Mouse (Mus musculus) liver, adult 2 months (tissue): ENCODE data around the gene Fbxl2.

Source experiments
- CTCF ChIP-seq: fragments of 200-500 bp; IDR thresholded peaks from 2 replicates; pipeline ENCODE4 v1.5.1; 2011; ENCODE audit warnings: low read depth, low read length, control low read depth
- POLR2A ChIP-seq: fragments of 200-500 bp; IDR thresholded peaks from 2 replicates; pipeline ENCODE4 v1.6.1; 2011; ENCODE audit warnings: low read length, control low read depth; ENCODE audit not compliant: insufficient read depth; ENCODE audit errors: extremely low read depth

GRCm38 (mm10) chr9:114007850-114008350, 38.1 kb downstream of the Fbxl2 start:
- no peak for TF ChIP-seq POLR2A
- TF ChIP-seq CTCF: no peak
